Mouse (Mus musculus) CH12.LX (cell line): Measurements from ENCODE around the gene Hsd17b3. TPM values are rescaled to one million over a fixed set of nuclear protein-coding genes. Genes with fewer than 3 reads are reported as not detected.

Experiments used
- DNase-seq: peaks from one replicate; pipeline ENCODE4 v3.0.0-alpha.2; 2013; ENCODE audit errors: extremely low read depth
- H3K27ac ChIP-seq: 2 replicates; pipeline ENCODE4 v1.5.1; 2012; ENCODE audit warnings: low read depth, mild to moderate bottlenecking, control low read depth, moderate library complexity; ENCODE audit not compliant: insufficient read depth
- H3K27me3 ChIP-seq: replicated peaks from 2 replicates; pipeline ENCODE3; 2012; ENCODE audit warnings: inconsistent platforms
- H3K36me3 ChIP-seq, 2 experiments: replicated peaks in 1 of 2; 2 replicates each; pipeline versions ENCODE3 to v1.6.1; 2012; ENCODE audit warnings: inconsistent platforms in 1 of 2, low read length in 1 of 2, mild to moderate bottlenecking in 1 of 2, mixed read lengths in 1 of 2, moderate library complexity in 1 of 2; ENCODE audit not compliant: control insufficient read depth in 1 of 2, insufficient read depth in 1 of 2
- H3K4me1 ChIP-seq, 2 experiments: 2 replicates each; pipeline ENCODE4 v1.6.1; 2012; ENCODE audit warnings: inconsistent platforms in 1 of 2, moderate library complexity in 1 of 2; ENCODE audit not compliant: insufficient read depth in 2 of 2, control insufficient read depth in 1 of 2
- H3K4me2 ChIP-seq: 2 replicates; pipeline ENCODE4 v1.6.1; 2012; ENCODE audit warnings: low read depth, mild to moderate bottlenecking, control low read depth; ENCODE audit not compliant: poor library complexity, insufficient read depth, severe bottlenecking
- H3K4me3 ChIP-seq, 3 experiments: fragments of 150-350 bp in 1 of 3; sonication (generic) in 1 of 3; replicated peaks in 1 of 3; 2 replicates each; pipeline versions ENCODE3 to v1.5.1; 2011 to 2012; ENCODE audit warnings: low read depth in 2 of 3, low read length in 2 of 3, mild to moderate bottlenecking in 2 of 3, moderate library complexity in 2 of 3, control low read depth in 1 of 3, improper control_type of control experiment in 1 of 3, inconsistent platforms in 1 of 3, mixed read lengths in 1 of 3; ENCODE audit not compliant: poor library complexity in 1 of 3
- H3K79me2 ChIP-seq: replicated peaks from 2 replicates; pipeline ENCODE4 v1.6.1; 2012; ENCODE audit warnings: mild to moderate bottlenecking, moderate library complexity; ENCODE audit not compliant: control insufficient read depth, poor library complexity, insufficient read depth, severe bottlenecking; ENCODE audit errors: extremely low read depth
- H3K9ac ChIP-seq: 2 replicates; pipeline ENCODE4 v1.6.1; 2012; ENCODE audit warnings: low read depth, mild to moderate bottlenecking, control low read depth, moderate library complexity; ENCODE audit not compliant: insufficient read depth
- H3K9me3 ChIP-seq: replicated peaks from 2 replicates; pipeline ENCODE3; 2012; ENCODE audit warnings: low read length, inconsistent platforms, mixed read lengths
- BHLHE40 ChIP-seq: IDR thresholded peaks from 2 replicates; pipeline ENCODE4 v1.6.1; 2011; ENCODE audit warnings: mild to moderate bottlenecking, low read depth, low read length, improper control_type of control experiment
- CHD1 ChIP-seq: IDR thresholded peaks from 2 replicates; pipeline ENCODE4 v1.6.1; 2012; ENCODE audit warnings: low read depth, low read length, improper control_type of control experiment, inconsistent platforms
- ETS1 ChIP-seq: conservative IDR thresholded peaks from 2 replicates; pipeline ENCODE4 v1.6.1; 2012; ENCODE audit warnings: low read depth, mild to moderate bottlenecking, inconsistent platforms, low read length, improper control_type of control experiment, moderate library complexity
- JUN ChIP-seq: IDR thresholded peaks from 2 replicates; pipeline ENCODE4 v1.6.1; 2011; ENCODE audit warnings: low read depth, mild to moderate bottlenecking, low read length, improper control_type of control experiment, moderate library complexity; ENCODE audit not compliant: insufficient read depth
- MAFK ChIP-seq: IDR thresholded peaks from 2 replicates; pipeline ENCODE4 v1.6.1; 2011; ENCODE audit warnings: low read length, improper control_type of control experiment; ENCODE audit not compliant: insufficient replicate concordance
- MAZ ChIP-seq: IDR thresholded peaks from 2 replicates; pipeline ENCODE4 v1.6.1; 2012; ENCODE audit warnings: low read depth, mild to moderate bottlenecking, inconsistent platforms, low read length, improper control_type of control experiment, moderate library complexity
- MEF2A ChIP-seq: IDR thresholded peaks from 2 replicates; pipeline ENCODE4 v1.6.1; 2014; ENCODE audit warnings: low read depth, mild to moderate bottlenecking, inconsistent platforms, low read length, improper control_type of control experiment, borderline replicate concordance
- NELFE ChIP-seq: IDR thresholded peaks from 2 replicates; pipeline ENCODE4 v1.6.1; 2011; ENCODE audit warnings: low read depth, low read length, improper control_type of control experiment
- PAX5 ChIP-seq: IDR thresholded peaks from 2 replicates; pipeline ENCODE4 v1.6.1; 2012; ENCODE audit warnings: low read length, inconsistent platforms, mixed read lengths
- POLR2A ChIP-seq: IDR thresholded peaks from 2 replicates; pipeline ENCODE4 v1.6.1; 2011; ENCODE audit warnings: low read depth, mild to moderate bottlenecking, improper control_type of control experiment, low read length
- POLR2AphosphoS2 ChIP-seq: IDR thresholded peaks from 2 replicates; pipeline ENCODE4 v1.6.1; 2011; ENCODE audit warnings: low read depth, low read length, improper control_type of control experiment
- RAD21 ChIP-seq: IDR thresholded peaks from 2 replicates; pipeline ENCODE4 v1.6.1; 2011; ENCODE audit warnings: low read depth, mild to moderate bottlenecking, low read length, improper control_type of control experiment, moderate library complexity
- TBP ChIP-seq: conservative IDR thresholded peaks from 2 replicates; pipeline ENCODE4 v1.6.1; 2011; ENCODE audit warnings: low read depth, low read length, improper control_type of control experiment
- TCF12 ChIP-seq: IDR thresholded peaks from 2 replicates; pipeline ENCODE4 v1.6.1; 2014; ENCODE audit warnings: low read depth, mild to moderate bottlenecking, inconsistent platforms, low read length, improper control_type of control experiment
- USF2 ChIP-seq: conservative IDR thresholded peaks from 2 replicates; pipeline ENCODE4 v1.6.1; 2011; ENCODE audit warnings: low read depth, low read length, improper control_type of control experiment
- ZNF384 ChIP-seq: IDR thresholded peaks from 2 replicates; pipeline ENCODE4 v1.6.1; 2012; ENCODE audit warnings: low read depth, low read length, improper control_type of control experiment, inconsistent platforms
- dilution Hi-C: fragments of 300-500 bp; cut with MboI; formaldehyde crosslinking; loops from 2 replicates; pipeline ENCODE4 v1.14.3; 2020; ENCODE audit warnings: low sequenced_read_pairs; ENCODE audit not compliant: extremely low pct_unique_long_range_greater_than_20kb, extremely low pct_ligation_motif_present
- in situ Hi-C: fragments of 300-500 bp; cut with MboI; formaldehyde crosslinking; loops from 3 replicates; pipeline ENCODE4 v1.14.3; 2019; ENCODE audit warnings: low sequenced_read_pairs, low pct_ligation_motif_present, low pct_unique_long_range_greater_than_20kb, mixed read lengths
- polyA plus RNA-seq: library from polyadenylated mRNA; unstranded; fragments of >175 nt; gene quantifications from 2 replicates; pipeline ENCODE4 v1.2.1, GENCODE M21; 2012; ENCODE audit warnings: low read depth; ENCODE audit not compliant: insufficient read length
- total RNA-seq, 2 experiments: library from RNA; depleted of rRNA; stranded (reverse); fragments of 300-350 nt in 1 of 2; fragments of >200 nt in 1 of 2; gene quantifications; 2 replicates each; pipeline ENCODE4 v1.2.3; 2012 to 2014

Gene Hsd17b3
- total and polyA plus RNA-seq, 3 experiments, result not detected

DNA sequence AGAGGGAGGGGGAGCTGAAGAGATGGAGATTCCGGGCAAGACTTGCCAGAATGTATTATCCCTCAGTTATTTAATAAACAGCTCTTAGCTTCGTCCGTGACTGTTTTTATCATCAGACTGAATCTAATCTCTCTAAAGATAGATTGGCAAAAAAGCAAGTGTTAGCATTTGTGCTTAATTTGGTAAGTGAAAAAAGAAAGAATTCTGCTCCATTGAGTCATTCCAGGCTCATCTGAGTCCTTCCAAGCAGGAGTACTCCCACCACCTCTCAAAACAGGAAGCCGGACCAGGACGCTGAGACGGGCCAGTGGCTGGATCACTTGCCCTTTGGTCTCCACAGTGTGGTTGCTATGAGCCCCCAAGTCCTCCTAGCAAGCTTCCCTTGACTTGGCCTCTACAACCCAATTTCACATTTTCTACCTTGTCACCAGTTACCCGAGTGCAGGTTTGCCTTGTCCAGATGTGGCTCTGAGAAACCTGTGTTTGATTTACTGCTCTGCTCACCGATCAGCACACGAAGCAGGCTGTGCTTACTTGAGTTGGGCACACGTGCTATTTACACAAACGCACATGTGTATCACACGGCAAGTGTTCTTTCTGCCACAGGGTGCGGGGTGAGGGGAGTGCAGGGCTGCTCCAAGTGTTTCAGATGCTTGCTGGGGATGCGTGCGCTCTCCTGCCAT, 66.1 kb downstream of the Hsd17b3 start:
- Histone ChIP-seq H3K27me3 (no peaks in the 10 kb centered on the region), H3K4me3 (no peak overlapping the region), H3K36me3 (no peaks in the 10 kb centered on the region), H3K9me3 (no peaks in the 10 kb centered on the region), H3K27ac (no peak overlapping the region), H3K4me1 (no peaks in the 10 kb centered on the region), H3K79me2 (no peaks in the 10 kb centered on the region), H3K4me2 (no peak overlapping the region), H3K9ac (no peak overlapping the region)
- no peak for TF ChIP-seq MAFK
- no peak for TF ChIP-seq ZNF384
- no peak for TF ChIP-seq TCF12
- TF ChIP-seq MAZ, result no peak
- TF ChIP-seq RAD21, result no peak
- no peak for TF ChIP-seq JUN
- DNase-seq, result no peak
- dilution Hi-C loops (no loop called here), in situ Hi-C loops (no loop called here)

DNA sequence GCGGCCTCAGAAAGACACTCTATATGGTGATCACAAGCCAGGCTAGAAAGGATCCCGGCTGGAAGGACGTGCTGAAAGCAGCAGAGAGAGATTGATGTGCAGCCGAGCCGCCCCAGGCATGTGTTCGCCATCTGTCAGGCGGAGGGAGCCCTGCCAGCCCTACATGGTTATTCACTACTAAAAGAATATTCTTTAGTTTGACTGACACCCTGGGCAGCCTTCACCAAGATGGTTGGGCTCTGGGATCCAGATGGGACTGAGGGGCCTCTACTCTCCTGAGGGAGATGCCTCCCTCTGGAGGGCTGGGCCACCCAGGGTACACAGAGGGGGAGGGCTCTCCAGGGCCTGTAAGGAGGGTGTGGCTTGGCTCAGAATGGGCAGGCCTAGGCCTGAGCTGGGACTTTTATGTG, 68.1 kb downstream of the Hsd17b3 start:
- dilution Hi-C loops, result no loop called here
- H3K36me3 ChIP-seq, result no peaks in the 10 kb centered on the region
- H3K27me3 ChIP-seq, result no peaks in the 10 kb centered on the region
- DNase-seq, result no peak
- no peak overlapping the region for H3K9ac ChIP-seq
- H3K9me3 ChIP-seq, result no peaks in the 10 kb centered on the region
- H3K4me3 ChIP-seq, result no peak overlapping the region
- no peaks in the 10 kb centered on the region for H3K4me1 ChIP-seq
- H3K79me2 ChIP-seq, result no peaks in the 10 kb centered on the region
- H3K27ac ChIP-seq, result no peak overlapping the region
- in situ Hi-C loops, result no loop called here
- H3K4me2 ChIP-seq, result no peak overlapping the region
- TF ChIP-seq ETS1 (no peak), POLR2A (no peak), NELFE (no peak), PAX5 (no peak), MAFK (no peak), USF2 (no peak), MEF2A (no peak), BHLHE40 (no peak), TBP (no peak), POLR2AphosphoS2 (no peak), CHD1 (no peak)
